15 mouse cellular contexts compared by ENCODE assay signal in genomic region chr6:22078686-22079264, GRCm38 (mm10).
"Had no signal": no experiment of that assay in that cellular context is flagged by ENCODE, and none has a peak within 500 bp of the region (broad histone marks: within the 10 kb centered on the region; RNA-seq: fewer than 3 reads in every experiment).

No protein-coding gene starts in this region.

- ATAC-seq: liver, embryonic 12.5 days; midbrain, embryonic 16.5 days had no signal

- H3K27ac ChIP-seq: liver, embryonic 12.5 days; lung, embryonic 15.5 days; macrophage; midbrain, embryonic 12.5 days; neural tube, embryonic 13.5 days; stomach, embryonic 15.5 days had no signal

- H3K4me1 ChIP-seq: liver, embryonic 12.5 days; megakaryocyte, embryonic 14.5 days; midbrain, embryonic 12.5 days; neural tube, embryonic 13.5 days; stomach, embryonic 15.5 days had no signal

- H3K9ac ChIP-seq: liver, embryonic 12.5 days; lung, embryonic 15.5 days; midbrain, embryonic 12.5 days; neural tube, embryonic 13.5 days; stomach, embryonic 15.5 days had no signal

- H3K36me3 ChIP-seq: liver, embryonic 12.5 days; lung, embryonic 15.5 days; midbrain, embryonic 12.5 days; neural tube, embryonic 13.5 days; stomach, embryonic 15.5 days had no signal

- H3K9me3 ChIP-seq: liver, embryonic 12.5 days; lung, embryonic 15.5 days; megakaryocyte, embryonic 14.5 days; midbrain, embryonic 12.5 days; neural tube, embryonic 13.5 days; stomach, embryonic 15.5 days had no signal

- H3K4me2 ChIP-seq: liver, embryonic 12.5 days; lung, embryonic 15.5 days; midbrain, embryonic 12.5 days; neural tube, embryonic 13.5 days; stomach, embryonic 15.5 days had no signal

- H3K27me3 ChIP-seq: liver, embryonic 12.5 days; lung, embryonic 15.5 days; megakaryocyte, embryonic 14.5 days; midbrain, embryonic 12.5 days; neural tube, embryonic 13.5 days; stomach, embryonic 15.5 days had no signal

- DNase-seq: kidney, postnatal 10 days; lung, postnatal 14 days; retina, postnatal 1 day; right cerebral cortex, postnatal 4 days; spleen, adult 18-20 months; thymus, adult 2 months; thymus, postnatal 25 days had no signal

- H3K4me3 ChIP-seq: liver, embryonic 12.5 days; lung, embryonic 15.5 days; megakaryocyte, embryonic 14.5 days; midbrain, embryonic 12.5 days; neural tube, embryonic 13.5 days; stomach, embryonic 15.5 days had no signal
